Mouse (Mus musculus) layer of hippocampus, adult 2 months (tissue): Measurements from ENCODE around the gene Prpsap1. TPM values are rescaled to one million over a fixed set of nuclear protein-coding genes. Genes with fewer than 3 reads are reported as not detected.
"Not testable (repeated sequence)": the region's sequence is repeated elsewhere in the genome, so short reads cannot be mapped to it uniquely, and the experiment has no call there.

Experiments
- DNase-seq, 2 experiments: peaks; one replicate each; pipeline ENCODE4 v3.0.0; 2022; ENCODE audit warnings: low spot score in 2 of 2
- H3K27ac ChIP-seq: fragments of 200-600 bp; 2 replicates; pipeline ENCODE4 v1.8.1; 2022
- H3K4me3 ChIP-seq: fragments of 200-600 bp; 2 replicates; pipeline ENCODE4 v1.8.1; 2022; ENCODE audit warnings: mild to moderate bottlenecking
- CTCF ChIP-seq: fragments of 200-600 bp; conservative IDR thresholded peaks from 2 replicates; pipeline ENCODE4 v1.8.1; 2022; ENCODE audit warnings: antibody characterized with exemption, mild to moderate bottlenecking, moderate library complexity
- total RNA-seq, 2 experiments: library from RNA; stranded (reverse); gene quantifications; 2 replicates each; pipeline ENCODE4 v1.2.3; 2021

Prpsap1 gene
- total RNA-seq, 2 experiments from 2014 or later, result 84.2 to 98.5 TPM

GRCm38 (mm10) chr11:116470896-116471295 lies 23.1 kb downstream of the Prpsap1 start:
- no peak overlapping the region for H3K27ac ChIP-seq
- DNase-seq, result no peak
- no peak for TF ChIP-seq CTCF
- H3K4me3 ChIP-seq, result no peak overlapping the region

GRCm38 (mm10) chr11:116470249-116470648 lies 23.8 kb downstream of the Prpsap1 start:
- DNase-seq, result peak in 1 of 2 experiments; percentile 16
- H3K4me3 ChIP-seq, result no peak overlapping the region
- H3K27ac ChIP-seq, result no peak overlapping the region
- no peak for TF ChIP-seq CTCF

GRCm38 (mm10) chr11:116468338-116468737 lies 25.7 kb downstream of the Prpsap1 start:
- not testable (repeated sequence) for H3K27ac ChIP-seq, H3K4me3 ChIP-seq, DNase-seq

GRCm38 (mm10) chr11:116466141-116466540 lies 27.9 kb downstream of the Prpsap1 start, which contains the start of gene Qrich2:
Gene Qrich2, minus strand, starts transcription at chr11:116466241.
- DNase-seq, result no peak
- no peak within 1 kb of the TSS for H3K4me3 ChIP-seq
- no peak for TF ChIP-seq CTCF
- no peak within 1 kb of the TSS for H3K27ac ChIP-seq

- Histone ChIP-seq H3K27ac (no peak overlapping the region), H3K4me3 (no peak overlapping the region)
- DNase-seq, result peak; percentile 82 to 91
- TF ChIP-seq CTCF, result peak; percentile 85
Observed at GRCm38 (mm10) chr11:116463833-116464232, 30.2 kb downstream of the Prpsap1 start.

- Histone ChIP-seq H3K4me3 (no peak overlapping the region), H3K27ac (no peak overlapping the region)
- no peak for TF ChIP-seq CTCF
- DNase-seq, result no peak
Observed at GRCm38 (mm10) chr11:116463338-116463737, 30.7 kb downstream of the Prpsap1 start.

- no peak for TF ChIP-seq CTCF
- no peak overlapping the region for H3K4me3 ChIP-seq
- no peak for DNase-seq
- H3K27ac ChIP-seq, result no peak overlapping the region
Observed at GRCm38 (mm10) chr11:116459786-116460185, 34.2 kb downstream of the Prpsap1 start.

- no peak overlapping the region for H3K27ac ChIP-seq
- no peak overlapping the region for H3K4me3 ChIP-seq
- TF ChIP-seq CTCF, result no peak
- DNase-seq, result no peak
Observed at GRCm38 (mm10) chr11:116456234-116456633, 37.8 kb downstream of the Prpsap1 start.

GRCm38 (mm10) chr11:116453889-116454288 lies 40.1 kb downstream of the Prpsap1 start:
- H3K4me3 ChIP-seq, result no peak overlapping the region
- H3K27ac ChIP-seq, result no peak overlapping the region
- TF ChIP-seq CTCF, result no peak
- no peak for DNase-seq

GRCm38 (mm10) chr11:116449341-116449740 lies 44.7 kb downstream of the Prpsap1 start:
- Histone ChIP-seq H3K27ac (no peak overlapping the region), H3K4me3 (no peak overlapping the region)
- DNase-seq, result no peak
- TF ChIP-seq CTCF, result no peak

- peak; percentile 19; the same call in 1 of the 2 replicates for TF ChIP-seq CTCF
- no peak overlapping the region for H3K4me3 ChIP-seq
- no peak for DNase-seq
- H3K27ac ChIP-seq, result no peak overlapping the region
Observed at GRCm38 (mm10) chr11:116447822-116448221, 46.2 kb downstream of the Prpsap1 start.

GRCm38 (mm10) chr11:116446308-116446887 lies 47.6 kb downstream of the Prpsap1 start:
- Histone ChIP-seq H3K4me3 (no peak overlapping the region), H3K27ac (no peak overlapping the region)
- no peak for DNase-seq
- no peak for TF ChIP-seq CTCF

- peak; percentile 89 to 98 for DNase-seq
- Histone ChIP-seq H3K27ac (no peak overlapping the region), H3K4me3 (no peak overlapping the region)
- TF ChIP-seq CTCF, result peak; percentile 90
Observed at GRCm38 (mm10) chr11:116445596-116446307, 48.2 kb downstream of the Prpsap1 start.

GRCm38 (mm10) chr11:116443935-116444334 lies 50.1 kb downstream of the Prpsap1 start:
- TF ChIP-seq CTCF, result no peak
- no peak overlapping the region for H3K4me3 ChIP-seq
- H3K27ac ChIP-seq, result no peak overlapping the region
- no peak for DNase-seq
